Mouse (Mus musculus) testis, postnatal 10 days (tissue): ENCODE results near the gene Prr14l.
A peak's percentile ranks its signal among the peaks of the same experiment; 100 is the strongest.
"Not testable (repeated sequence)": the region's sequence is repeated elsewhere in the genome, so short reads cannot be mapped to it uniquely, and the experiment has no call there.

Experiments
- DNase-seq: peaks from one replicate; pipeline ENCODE4 v3.0.0; 2021; ENCODE audit warnings: low spot score

Gene Prr14l

DNA sequence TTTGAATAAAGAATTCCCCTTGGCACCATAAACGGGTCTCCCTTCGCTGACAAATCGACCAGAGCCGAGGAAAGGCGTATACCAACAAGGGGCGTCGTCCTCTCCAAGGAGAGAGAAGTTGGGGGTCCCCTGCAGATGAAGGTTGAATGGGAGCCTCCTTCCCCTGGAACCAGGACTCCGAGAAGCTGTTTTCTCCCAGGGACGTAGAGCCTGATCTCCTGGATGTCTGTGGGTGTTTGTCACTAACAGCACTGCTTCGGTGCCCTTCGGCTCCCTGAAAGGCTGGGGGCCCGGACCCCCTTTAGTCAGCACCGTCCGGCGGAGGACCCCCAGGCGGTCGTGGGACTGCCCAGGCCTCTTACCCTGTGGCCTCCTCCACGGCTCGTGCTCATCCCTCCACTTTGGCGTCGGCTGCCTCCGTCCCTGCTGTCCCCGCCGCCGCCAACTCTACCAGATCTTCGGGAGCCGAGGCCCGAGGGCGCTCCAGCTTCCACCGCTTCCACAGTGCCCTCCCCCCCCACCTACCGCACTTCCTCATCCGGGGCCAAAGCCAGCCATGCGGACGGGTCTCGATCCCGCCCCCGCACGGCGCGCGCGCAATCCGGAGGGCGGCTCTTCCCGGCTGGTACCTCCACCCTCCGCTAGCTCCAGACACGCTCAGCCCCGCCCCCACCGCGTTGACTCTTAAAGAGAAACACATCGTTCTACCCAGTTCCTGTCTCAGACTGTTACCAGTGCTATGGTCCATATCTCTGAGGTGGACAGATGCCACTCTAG is at the start of gene Prr14l:
Gene Prr14l (minus strand): TSS at position 526 of the 777 bp plus-strand sequence.
- DNase-seq: peak; percentile 100

- no peak for DNase-seq
These were observed 32.7 kb upstream of the Prr14l start for GRCm38 (mm10) chr5:32886739-32887138.

- no peak for DNase-seq
These were observed 18.3 kb upstream of the Prr14l start for GRCm38 (mm10) chr5:32872346-32872745.

DNA sequence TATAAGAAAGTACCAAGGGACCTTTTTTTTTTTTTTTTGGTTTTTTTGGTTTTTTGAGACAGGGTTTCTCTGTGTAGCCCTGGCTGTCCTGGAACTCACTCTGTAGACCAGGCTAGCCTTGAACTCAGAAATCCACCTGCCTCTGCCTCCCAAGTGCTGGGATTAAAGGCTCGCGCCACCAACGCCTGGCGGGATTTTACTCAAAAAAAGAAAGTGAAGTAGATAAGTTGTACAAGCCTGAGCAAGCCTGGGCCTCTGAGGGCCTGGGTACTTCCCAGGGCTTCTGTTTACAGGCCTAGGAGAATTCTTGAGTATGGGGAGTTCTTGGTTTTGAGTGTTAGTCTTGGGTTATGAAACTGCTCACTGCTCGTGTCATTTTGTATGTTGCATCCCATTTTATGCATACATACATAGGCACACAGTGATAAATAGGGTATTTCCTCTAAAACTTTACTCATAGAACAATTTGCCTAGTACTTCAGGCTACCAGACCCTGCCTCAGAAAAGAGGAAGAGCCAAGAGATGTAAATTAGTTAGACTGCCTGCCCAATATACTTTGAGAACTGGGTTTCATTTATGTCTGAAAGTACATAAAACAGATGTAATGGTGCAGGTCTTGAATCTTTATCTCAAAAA is 15.5 kb upstream of the Prr14l start:
- DNase-seq: no peak

DNA sequence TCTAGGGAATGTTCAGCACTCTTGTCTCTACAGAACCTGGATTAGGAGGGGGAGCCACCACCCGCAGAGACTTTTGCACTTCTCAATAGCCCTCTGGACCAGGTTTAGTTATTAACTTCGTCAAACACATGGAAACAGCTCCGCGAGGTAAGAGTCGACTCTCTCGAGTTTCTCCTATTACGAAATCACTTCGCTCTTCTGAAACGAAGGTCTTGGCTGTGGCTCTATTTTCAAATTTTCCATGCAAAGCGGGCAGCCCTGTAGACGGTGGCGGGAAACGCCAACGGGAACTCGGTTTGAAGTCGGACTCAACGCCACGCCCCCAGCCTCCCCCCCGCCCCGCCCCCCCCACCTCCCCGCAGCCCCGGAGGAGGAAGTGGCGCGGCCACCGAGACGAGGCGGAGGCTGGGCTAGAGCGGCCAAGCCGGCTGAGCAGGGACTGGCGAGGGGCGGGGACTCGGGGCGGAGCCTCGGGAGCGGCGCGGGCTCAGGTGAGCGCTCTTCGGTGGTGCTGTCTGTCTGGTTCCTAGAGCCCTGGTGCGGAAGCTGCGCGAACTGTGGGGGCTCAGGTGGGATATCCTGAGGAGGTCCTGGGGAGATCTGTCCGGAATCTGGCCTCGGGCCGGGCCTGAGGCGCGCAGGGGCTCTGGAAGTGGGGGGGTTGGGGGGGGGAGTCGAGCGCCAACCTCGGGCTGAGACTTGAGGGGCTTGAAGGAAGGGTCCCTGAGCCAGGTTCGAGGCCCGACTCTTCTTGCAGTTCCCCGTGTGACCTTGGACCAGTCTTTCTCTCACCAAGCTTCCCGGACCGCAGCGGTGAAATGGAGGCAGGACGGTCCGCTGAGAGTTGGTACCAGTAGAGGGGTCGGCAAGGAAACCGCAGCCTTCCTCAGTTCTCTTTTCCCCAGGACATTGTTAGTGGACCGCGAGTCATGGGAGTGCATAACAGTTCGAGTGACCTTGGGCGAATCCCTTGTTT is 9.5 kb upstream of the Prr14l start, which contains the start of gene Depdc5:
Gene Depdc5 (plus strand): TSS at position 449 of the 976 bp plus-strand sequence.
- peak; percentile 96 for DNase-seq

GRCm38 (mm10) chr5:32862469-32863132 is 8.5 kb upstream of the Prr14l start:
- no peak for DNase-seq

DNA sequence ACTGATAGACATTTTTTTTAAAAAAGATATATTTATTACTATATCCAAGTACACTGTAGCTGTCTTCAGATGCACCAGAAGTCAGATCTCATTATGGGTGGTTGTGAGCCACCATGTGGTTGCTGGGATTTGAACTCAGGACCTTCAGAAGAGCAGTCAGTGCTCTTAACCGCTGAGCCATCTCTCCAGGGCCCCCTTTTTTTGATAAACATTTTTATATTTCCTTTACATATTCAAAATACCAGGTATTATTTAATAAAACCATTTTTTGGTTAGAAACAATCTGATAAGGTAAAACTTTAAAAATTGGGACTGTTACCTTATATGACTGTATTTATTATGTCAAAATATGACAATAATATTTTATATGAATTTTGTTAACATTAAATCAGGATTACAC is 7.0 kb upstream of the Prr14l start:
- no peak for DNase-seq

DNA sequence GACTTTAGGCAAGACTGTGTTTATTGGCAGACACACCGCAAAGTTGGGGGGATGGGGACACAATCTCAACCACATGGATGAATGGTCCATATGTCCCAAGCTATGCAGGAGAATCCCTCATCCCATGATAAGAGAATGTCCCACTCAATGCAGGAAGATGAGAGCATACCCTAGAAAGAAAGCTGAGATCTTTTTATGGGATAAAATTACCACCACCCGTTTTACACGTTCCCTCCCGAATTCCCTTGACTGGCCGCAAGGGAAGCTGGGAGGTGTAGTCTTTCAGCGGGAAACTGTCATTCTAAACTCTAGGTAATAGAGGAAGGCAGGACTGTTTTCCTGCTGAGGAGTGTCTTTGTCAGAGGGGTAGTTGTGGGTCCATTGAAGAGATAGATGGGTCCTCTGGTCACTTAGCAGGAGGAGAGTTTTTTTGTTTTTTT is 3.7 kb upstream of the Prr14l start:
- peak; percentile 54 for DNase-seq

DNA sequence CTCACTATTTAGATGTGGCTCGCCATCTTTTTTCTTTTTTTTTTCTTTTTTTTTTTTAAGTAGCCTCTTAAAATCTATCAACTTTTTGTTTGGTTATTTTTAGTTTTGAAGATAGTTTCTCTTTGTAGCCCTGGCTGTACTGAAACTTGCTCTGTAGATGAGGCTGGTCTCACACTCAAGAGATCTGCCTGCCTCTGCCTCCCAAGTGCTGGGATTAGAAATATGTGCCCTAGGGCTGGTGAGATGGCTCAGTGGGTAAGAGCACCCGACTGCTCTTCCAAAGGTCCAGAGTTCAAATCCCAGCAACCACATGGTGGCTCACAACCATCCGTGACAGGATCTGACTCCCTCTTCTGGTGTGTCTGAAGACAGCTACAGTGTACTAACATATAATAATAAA is 1.2 kb upstream of the Prr14l start:
- not testable (repeated sequence) for DNase-seq

DNA sequence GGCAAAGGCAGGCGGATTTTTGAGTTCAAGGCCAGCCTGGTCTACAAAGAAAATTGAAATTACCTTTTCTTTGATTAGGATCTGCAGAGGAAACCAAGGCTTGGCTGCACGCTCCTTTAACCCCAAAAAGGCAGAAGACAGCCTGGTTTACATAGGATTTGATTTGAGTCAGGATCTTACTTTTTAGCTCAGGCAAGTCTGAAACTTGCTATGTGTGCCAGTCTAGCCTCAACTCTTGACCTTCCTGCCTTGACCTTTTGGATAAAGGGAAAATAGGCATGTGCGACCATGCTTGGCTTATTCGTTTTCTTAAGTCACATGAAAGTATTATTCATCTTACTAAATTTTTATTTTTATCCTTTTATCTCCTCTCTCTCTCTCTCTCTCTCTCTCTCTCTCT is 762 bp upstream of the Prr14l start:
- no peak for DNase-seq

- no peak for DNase-seq
These were observed 2.0 kb downstream of the Prr14l start for GRCm38 (mm10) chr5:32852026-32852425.

GRCm38 (mm10) chr5:32849580-32849979 is 4.5 kb downstream of the Prr14l start:
- DNase-seq: not testable (repeated sequence)

- no peak for DNase-seq
These were observed 4.9 kb downstream of the Prr14l start for GRCm38 (mm10) chr5:32849178-32849577.

GRCm38 (mm10) chr5:32840029-32840428 is 14.0 kb downstream of the Prr14l start:
- DNase-seq: no peak

DNA sequence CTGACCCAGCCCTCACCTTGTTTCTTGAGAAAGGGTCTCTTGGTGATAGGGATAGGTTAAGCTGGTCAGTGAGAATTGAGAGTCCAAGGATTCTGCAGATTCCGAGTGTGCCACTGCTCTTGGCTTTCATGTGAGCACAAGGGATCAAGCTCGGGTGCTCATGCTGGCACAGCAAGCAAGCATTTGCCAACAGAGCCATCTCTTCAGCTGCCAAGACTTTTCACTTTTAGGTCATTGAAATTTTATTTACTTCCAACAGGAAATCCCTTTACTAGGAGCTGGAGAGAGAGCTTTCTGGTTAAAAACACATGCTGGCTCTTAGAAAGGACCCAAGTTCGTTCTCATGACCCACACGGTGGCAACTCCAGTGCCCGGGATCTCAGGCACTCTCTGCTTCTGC is 17.1 kb downstream of the Prr14l start:
- DNase-seq: no peak

- no peak for DNase-seq
These were observed 19.6 kb downstream of the Prr14l start for GRCm38 (mm10) chr5:32834497-32834896.

GRCm38 (mm10) chr5:32830054-32830453 is 24.0 kb downstream of the Prr14l start:
- DNase-seq: no peak

DNA sequence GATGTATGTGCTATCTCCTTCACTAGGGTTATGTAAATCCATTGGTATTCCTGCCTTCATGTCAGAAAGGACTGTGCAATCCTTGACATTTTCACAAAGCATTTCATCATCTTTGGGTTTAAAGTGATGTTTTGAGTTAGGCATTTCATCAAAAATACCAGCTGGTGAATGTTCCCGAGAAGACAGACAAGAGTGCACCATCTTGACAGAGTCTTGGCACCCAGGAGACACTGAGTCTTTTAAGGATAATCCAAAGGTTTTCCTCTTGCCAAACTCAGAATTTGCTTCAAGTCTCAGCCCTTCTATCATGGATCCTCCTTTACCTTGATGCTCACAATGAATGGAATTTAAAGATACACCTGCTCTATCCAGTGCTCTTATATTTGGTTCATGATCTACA is 25.3 kb downstream of the Prr14l start:
- DNase-seq: not testable (repeated sequence)

DNA sequence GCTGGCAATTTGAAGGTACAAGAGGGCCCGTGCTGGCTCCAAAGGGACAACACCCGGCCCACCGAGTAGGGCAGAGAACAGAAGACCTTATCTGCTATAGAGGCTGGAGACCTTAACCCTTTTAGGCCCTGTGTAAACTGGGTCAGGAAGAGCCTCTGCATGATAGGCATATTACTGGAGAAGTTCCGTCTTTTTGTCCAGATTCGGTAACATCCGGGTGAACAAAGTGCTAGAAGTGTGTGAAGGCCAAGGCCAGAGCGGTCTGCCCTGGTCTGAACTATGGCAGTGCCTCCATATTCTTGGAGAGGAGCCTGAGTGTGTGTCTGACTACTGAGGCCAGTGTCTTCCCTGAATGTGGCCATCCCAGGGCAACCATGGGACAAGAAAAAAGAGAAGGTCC is 27.0 kb downstream of the Prr14l start, which contains the start of gene Gm20671:
Gene Gm20671 (minus strand): TSS at position 101 of the 400 bp plus-strand sequence.
- DNase-seq: no peak

GRCm38 (mm10) chr5:32820471-32820870 is 33.6 kb downstream of the Prr14l start:
- DNase-seq: no peak

DNA sequence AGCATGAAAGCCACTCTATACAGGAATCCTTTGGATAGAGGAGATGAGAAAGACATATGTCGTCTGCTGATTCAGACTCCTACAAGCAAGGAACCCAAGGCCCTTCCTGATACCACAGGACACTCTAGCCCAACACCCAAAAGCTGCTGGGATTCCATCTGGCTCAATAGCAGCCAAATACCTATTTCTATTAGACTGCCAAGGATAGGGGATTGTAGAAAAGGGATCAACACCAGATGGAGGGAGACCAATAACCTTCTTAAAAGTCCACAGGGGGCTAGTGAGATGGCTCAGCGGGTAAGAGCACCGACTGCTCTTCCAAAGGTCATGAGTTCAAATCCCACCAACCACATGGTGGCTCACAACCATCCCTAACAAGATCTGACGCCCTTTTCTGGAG is 38.7 kb downstream of the Prr14l start:
- DNase-seq: no peak

GRCm38 (mm10) chr5:32786454-32786853 is 67.6 kb downstream of the Prr14l start:
- DNase-seq: not testable (repeated sequence)
